Mouse (Mus musculus) CH12.LX (cell line): ENCODE data around the gene Fen1. TPM values are rescaled to one million over a fixed set of nuclear protein-coding genes. Genes with fewer than 3 reads are reported as not detected.

Experiments used
- DNase-seq: peaks from one replicate; pipeline ENCODE4 v3.0.0-alpha.2; 2013; ENCODE audit errors: extremely low read depth
- H3K27ac ChIP-seq: 2 replicates; pipeline ENCODE4 v1.5.1; 2012; ENCODE audit warnings: low read depth, mild to moderate bottlenecking, control low read depth, moderate library complexity; ENCODE audit not compliant: insufficient read depth
- H3K27me3 ChIP-seq: replicated peaks from 2 replicates; pipeline ENCODE3; 2012; ENCODE audit warnings: inconsistent platforms
- H3K36me3 ChIP-seq, 2 experiments: replicated peaks in 1 of 2; 2 replicates each; pipeline versions ENCODE3 to v1.6.1; 2012; ENCODE audit warnings: inconsistent platforms in 1 of 2, low read length in 1 of 2, mild to moderate bottlenecking in 1 of 2, mixed read lengths in 1 of 2, moderate library complexity in 1 of 2; ENCODE audit not compliant: control insufficient read depth in 1 of 2, insufficient read depth in 1 of 2
- H3K4me1 ChIP-seq, 2 experiments: 2 replicates each; pipeline ENCODE4 v1.6.1; 2012; ENCODE audit warnings: inconsistent platforms in 1 of 2, moderate library complexity in 1 of 2; ENCODE audit not compliant: insufficient read depth in 2 of 2, control insufficient read depth in 1 of 2
- H3K4me2 ChIP-seq: 2 replicates; pipeline ENCODE4 v1.6.1; 2012; ENCODE audit warnings: low read depth, mild to moderate bottlenecking, control low read depth; ENCODE audit not compliant: poor library complexity, insufficient read depth, severe bottlenecking
- H3K4me3 ChIP-seq, 3 experiments: fragments of 150-350 bp in 1 of 3; sonication (generic) in 1 of 3; replicated peaks in 1 of 3; 2 replicates each; pipeline versions ENCODE3 to v1.5.1; 2011 to 2012; ENCODE audit warnings: low read depth in 2 of 3, low read length in 2 of 3, mild to moderate bottlenecking in 2 of 3, moderate library complexity in 2 of 3, control low read depth in 1 of 3, improper control_type of control experiment in 1 of 3, inconsistent platforms in 1 of 3, mixed read lengths in 1 of 3; ENCODE audit not compliant: poor library complexity in 1 of 3
- H3K79me2 ChIP-seq: replicated peaks from 2 replicates; pipeline ENCODE4 v1.6.1; 2012; ENCODE audit warnings: mild to moderate bottlenecking, moderate library complexity; ENCODE audit not compliant: control insufficient read depth, poor library complexity, insufficient read depth, severe bottlenecking; ENCODE audit errors: extremely low read depth
- H3K9ac ChIP-seq: 2 replicates; pipeline ENCODE4 v1.6.1; 2012; ENCODE audit warnings: low read depth, mild to moderate bottlenecking, control low read depth, moderate library complexity; ENCODE audit not compliant: insufficient read depth
- H3K9me3 ChIP-seq: replicated peaks from 2 replicates; pipeline ENCODE3; 2012; ENCODE audit warnings: low read length, inconsistent platforms, mixed read lengths
- BHLHE40 ChIP-seq: IDR thresholded peaks from 2 replicates; pipeline ENCODE4 v1.6.1; 2011; ENCODE audit warnings: mild to moderate bottlenecking, low read depth, low read length, improper control_type of control experiment
- CHD2 ChIP-seq: IDR thresholded peaks from 2 replicates; pipeline ENCODE4 v1.6.1; 2011; ENCODE audit warnings: low read length, improper control_type of control experiment
- CTCF ChIP-seq, 2 experiments: IDR thresholded peaks in 1 of 2; conservative IDR thresholded peaks in 1 of 2; 2 replicates each; pipeline ENCODE4 v1.5.1; 2011 to 2012; ENCODE audit warnings: low read depth in 2 of 2, low read length in 2 of 2, improper control_type of control experiment in 1 of 2, inconsistent platforms in 1 of 2, mild to moderate bottlenecking in 1 of 2, moderate library complexity in 1 of 2
- E2F4 ChIP-seq: IDR thresholded peaks from 2 replicates; pipeline ENCODE4 v1.6.1; 2011; ENCODE audit warnings: low read depth, low read length, improper control_type of control experiment; ENCODE audit not compliant: insufficient replicate concordance
- ELF1 ChIP-seq: IDR thresholded peaks from 2 replicates; pipeline ENCODE4 v1.6.1; 2014; ENCODE audit warnings: low read depth, mild to moderate bottlenecking, inconsistent platforms, low read length, improper control_type of control experiment
- GABPA ChIP-seq: IDR thresholded peaks from 2 replicates; pipeline ENCODE4 v1.6.1; 2012; ENCODE audit warnings: low read depth, low read length, improper control_type of control experiment, inconsistent platforms; ENCODE audit not compliant: insufficient replicate concordance
- JUN ChIP-seq: IDR thresholded peaks from 2 replicates; pipeline ENCODE4 v1.6.1; 2011; ENCODE audit warnings: low read depth, mild to moderate bottlenecking, low read length, improper control_type of control experiment, moderate library complexity; ENCODE audit not compliant: insufficient read depth
- MAFK ChIP-seq: IDR thresholded peaks from 2 replicates; pipeline ENCODE4 v1.6.1; 2011; ENCODE audit warnings: low read length, improper control_type of control experiment; ENCODE audit not compliant: insufficient replicate concordance
- MXI1 ChIP-seq: IDR thresholded peaks from 2 replicates; pipeline ENCODE4 v1.6.1; 2011; ENCODE audit warnings: mild to moderate bottlenecking, low read depth, low read length, improper control_type of control experiment
- MYC ChIP-seq: IDR thresholded peaks from 2 replicates; pipeline ENCODE4 v1.6.1; 2011; ENCODE audit warnings: low read depth, mild to moderate bottlenecking, improper control_type of control experiment, low read length
- NELFE ChIP-seq: IDR thresholded peaks from 2 replicates; pipeline ENCODE4 v1.6.1; 2011; ENCODE audit warnings: low read depth, low read length, improper control_type of control experiment
- NRF1 ChIP-seq: IDR thresholded peaks from 2 replicates; pipeline ENCODE4 v1.6.1; 2014; ENCODE audit warnings: low read depth, mild to moderate bottlenecking, inconsistent platforms, low read length, improper control_type of control experiment, moderate library complexity
- PAX5 ChIP-seq: IDR thresholded peaks from 2 replicates; pipeline ENCODE4 v1.6.1; 2012; ENCODE audit warnings: low read length, inconsistent platforms, mixed read lengths
- POLR2A ChIP-seq: IDR thresholded peaks from 2 replicates; pipeline ENCODE4 v1.6.1; 2011; ENCODE audit warnings: low read depth, mild to moderate bottlenecking, improper control_type of control experiment, low read length
- POLR2AphosphoS2 ChIP-seq: IDR thresholded peaks from 2 replicates; pipeline ENCODE4 v1.6.1; 2011; ENCODE audit warnings: low read depth, low read length, improper control_type of control experiment
- SIN3A ChIP-seq: IDR thresholded peaks from 2 replicates; pipeline ENCODE4 v1.6.1; 2012; ENCODE audit warnings: low read length, improper control_type of control experiment, inconsistent platforms
- SMC3 ChIP-seq: IDR thresholded peaks from 2 replicates; pipeline ENCODE4 v1.6.1; 2011; ENCODE audit warnings: low read depth, low read length, improper control_type of control experiment
- TBP ChIP-seq: conservative IDR thresholded peaks from 2 replicates; pipeline ENCODE4 v1.6.1; 2011; ENCODE audit warnings: low read depth, low read length, improper control_type of control experiment
- TCF12 ChIP-seq: IDR thresholded peaks from 2 replicates; pipeline ENCODE4 v1.6.1; 2014; ENCODE audit warnings: low read depth, mild to moderate bottlenecking, inconsistent platforms, low read length, improper control_type of control experiment
- UBTF ChIP-seq: IDR thresholded peaks from 2 replicates; pipeline ENCODE4 v1.6.1; 2012; ENCODE audit warnings: low read depth, mild to moderate bottlenecking, inconsistent platforms, low read length, improper control_type of control experiment, moderate library complexity
- USF1 ChIP-seq: IDR thresholded peaks from 2 replicates; pipeline ENCODE4 v1.6.1; 2014; ENCODE audit warnings: low read depth, mild to moderate bottlenecking, inconsistent platforms, low read length, improper control_type of control experiment
- USF2 ChIP-seq: conservative IDR thresholded peaks from 2 replicates; pipeline ENCODE4 v1.6.1; 2011; ENCODE audit warnings: low read depth, low read length, improper control_type of control experiment
- ZC3H11A ChIP-seq: IDR thresholded peaks from 2 replicates; pipeline ENCODE4 v1.6.1; 2012; ENCODE audit warnings: low read depth, mild to moderate bottlenecking, inconsistent platforms, low read length, improper control_type of control experiment
- ZKSCAN1 ChIP-seq: IDR thresholded peaks from 2 replicates; pipeline ENCODE4 v1.6.1; 2012; ENCODE audit warnings: low read depth, inconsistent platforms, low read length, improper control_type of control experiment, borderline replicate concordance
- ZMIZ1 ChIP-seq: IDR thresholded peaks from 2 replicates; pipeline ENCODE4 v1.6.1; 2012; ENCODE audit warnings: low read depth, mild to moderate bottlenecking, inconsistent platforms, low read length, improper control_type of control experiment
- ZNF384 ChIP-seq: IDR thresholded peaks from 2 replicates; pipeline ENCODE4 v1.6.1; 2012; ENCODE audit warnings: low read depth, low read length, improper control_type of control experiment, inconsistent platforms
- dilution Hi-C: fragments of 300-500 bp; cut with MboI; formaldehyde crosslinking; loops from 2 replicates; pipeline ENCODE4 v1.14.3; 2020; ENCODE audit warnings: low sequenced_read_pairs; ENCODE audit not compliant: extremely low pct_unique_long_range_greater_than_20kb, extremely low pct_ligation_motif_present
- in situ Hi-C: fragments of 300-500 bp; cut with MboI; formaldehyde crosslinking; loops from 3 replicates; pipeline ENCODE4 v1.14.3; 2019; ENCODE audit warnings: low sequenced_read_pairs, low pct_ligation_motif_present, low pct_unique_long_range_greater_than_20kb, mixed read lengths
- polyA plus RNA-seq: library from polyadenylated mRNA; unstranded; fragments of >175 nt; gene quantifications from 2 replicates; pipeline ENCODE4 v1.2.1, GENCODE M21; 2012; ENCODE audit warnings: low read depth; ENCODE audit not compliant: insufficient read length
- total RNA-seq, 2 experiments: library from RNA; depleted of rRNA; stranded (reverse); fragments of 300-350 nt in 1 of 2; fragments of >200 nt in 1 of 2; gene quantifications; 2 replicates each; pipeline ENCODE4 v1.2.3; 2012 to 2014

Gene Fen1
- total and polyA plus RNA-seq, 3 experiments: 111 to 156 (median 125) TPM

DNA sequence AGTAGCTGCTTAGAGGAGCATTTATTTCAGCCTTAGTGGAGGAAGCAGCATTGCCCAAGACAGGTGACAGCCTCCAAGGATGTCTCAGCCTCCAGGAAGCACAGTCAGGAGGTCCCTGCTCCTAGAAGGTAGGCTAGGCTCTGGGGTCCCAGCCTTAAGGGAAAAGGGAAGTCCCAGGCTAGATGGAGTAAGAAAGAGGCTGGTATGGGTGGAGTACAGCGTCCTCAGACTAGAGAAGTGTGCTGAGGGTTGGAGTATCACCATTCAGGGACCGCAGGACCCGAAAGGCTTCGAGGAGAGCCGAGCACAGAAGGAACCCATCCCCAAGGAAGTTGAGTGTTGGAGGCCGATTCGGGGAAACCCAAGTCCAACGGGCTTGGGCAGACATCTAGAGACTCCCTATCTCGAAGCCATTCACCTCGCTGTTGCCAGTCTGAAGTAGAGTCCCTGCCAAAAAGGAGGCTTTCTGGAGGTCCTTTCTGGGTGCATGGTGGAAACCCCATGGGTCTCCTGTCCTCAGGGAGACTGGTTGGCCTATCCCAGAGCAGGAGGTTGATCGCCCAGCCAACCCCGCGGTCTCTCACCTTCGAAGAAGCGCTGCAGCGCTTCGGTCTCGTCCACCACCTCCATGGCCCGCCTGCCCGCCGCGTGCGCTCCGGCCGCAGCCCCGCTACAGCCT lies 36.1 kb upstream of the Fen1 start (continued):
- TF ChIP-seq ZNF384 (no peak), ZMIZ1 (no peak)

DNA sequence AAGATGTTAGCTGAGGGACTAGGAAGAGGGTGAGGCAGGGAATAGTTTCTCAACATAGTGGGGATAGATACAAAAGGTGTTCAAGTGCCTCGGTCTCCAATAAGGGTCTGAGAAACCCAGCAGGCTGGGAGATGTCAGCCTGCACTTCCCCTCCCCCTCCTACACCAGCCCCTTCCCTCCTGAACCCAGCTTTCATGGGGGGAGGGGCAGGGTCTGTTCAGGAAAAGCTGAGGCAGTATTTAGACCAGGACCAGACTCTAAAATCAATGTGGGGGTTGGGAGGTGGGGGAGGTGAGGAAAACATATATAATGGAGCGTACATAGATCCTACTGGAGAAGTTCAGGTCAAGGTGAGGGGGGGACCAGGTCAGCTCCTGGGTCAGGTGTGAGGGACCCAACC lies 35.5 kb upstream of the Fen1 start:
- dilution Hi-C loops: no loop called here
- DNase-seq: no peak
- Histone ChIP-seq H3K4me1 (no peaks in the 10 kb centered on the region), H3K27ac (no peak overlapping the region), H3K27me3 (peaks cover 66% of the 10 kb centered on the region), H3K4me3 (no peak overlapping the region), H3K9ac (no peak overlapping the region), H3K36me3 (no peaks in the 10 kb centered on the region), H3K9me3 (no peaks in the 10 kb centered on the region), H3K4me2 (no peak overlapping the region), H3K79me2 (no peaks in the 10 kb centered on the region)
- in situ Hi-C loops: no loop called here
- no peak for TF ChIP-seq GABPA
- no peak for TF ChIP-seq SMC3
- no peak for TF ChIP-seq PAX5
- no peak for TF ChIP-seq ZKSCAN1
- TF ChIP-seq ELF1: no peak
- no peak for TF ChIP-seq CHD2
- TF ChIP-seq MYC: no peak
- no peak for TF ChIP-seq TCF12
- no peak for TF ChIP-seq USF2
- TF ChIP-seq POLR2AphosphoS2: no peak
- TF ChIP-seq MXI1: no peak
- TF ChIP-seq CTCF (conservative IDR thresholded peaks at IDR 0.05 in 1 of 2, IDR thresholded peaks at IDR 0.05 in 1 of 2; ENCODE audit: low read depth in 2 of 2, low read length in 2 of 2): no peak
- no peak for TF ChIP-seq NELFE

DNA sequence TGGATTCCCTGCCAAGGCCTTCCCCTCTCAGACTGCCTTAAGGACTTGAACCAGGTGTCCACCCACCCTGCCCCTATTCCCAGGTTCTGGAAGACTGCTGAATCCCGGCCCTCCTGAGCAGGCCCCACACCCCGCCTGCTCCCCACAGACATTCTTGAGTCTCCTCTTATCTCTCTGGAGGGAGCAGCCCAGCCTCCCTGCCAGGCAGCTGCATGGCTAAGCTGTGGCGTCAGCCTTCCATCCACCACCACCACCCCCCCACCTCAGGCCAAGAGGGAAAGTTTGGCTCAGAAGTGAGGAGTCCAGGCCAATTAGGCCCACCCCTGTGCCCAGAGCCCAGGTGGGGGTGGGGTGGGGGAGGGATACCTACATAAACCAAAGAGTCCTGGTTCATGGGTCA lies 34.5 kb upstream of the Fen1 start:
- no peak overlapping the region for H3K9ac ChIP-seq
- H3K4me2 ChIP-seq: no peak overlapping the region
- dilution Hi-C loops: no loop called here
- no peaks in the 10 kb centered on the region for H3K79me2 ChIP-seq
- H3K27ac ChIP-seq: no peak overlapping the region
- DNase-seq: no peak
- in situ Hi-C loops: no loop called here
- no peak overlapping the region for H3K4me3 ChIP-seq
- H3K9me3 ChIP-seq: no peaks in the 10 kb centered on the region
- H3K27me3 ChIP-seq: peaks cover 71% of the 10 kb centered on the region
- H3K4me1 ChIP-seq: no peaks in the 10 kb centered on the region
- H3K36me3 ChIP-seq: no peaks in the 10 kb centered on the region
- TF ChIP-seq UBTF (no peak), USF1 (no peak), JUN (no peak), TBP (no peak), GABPA (no peak), POLR2A (no peak), CHD2 (no peak), SIN3A (no peak), PAX5 (no peak), MAFK (no peak), NELFE (no peak), BHLHE40 (no peak), NRF1 (no peak), ZC3H11A (no peak), E2F4 (no peak)
